ENCODE assay signal across 37 mouse cellular contexts in the genomic region with DNA sequence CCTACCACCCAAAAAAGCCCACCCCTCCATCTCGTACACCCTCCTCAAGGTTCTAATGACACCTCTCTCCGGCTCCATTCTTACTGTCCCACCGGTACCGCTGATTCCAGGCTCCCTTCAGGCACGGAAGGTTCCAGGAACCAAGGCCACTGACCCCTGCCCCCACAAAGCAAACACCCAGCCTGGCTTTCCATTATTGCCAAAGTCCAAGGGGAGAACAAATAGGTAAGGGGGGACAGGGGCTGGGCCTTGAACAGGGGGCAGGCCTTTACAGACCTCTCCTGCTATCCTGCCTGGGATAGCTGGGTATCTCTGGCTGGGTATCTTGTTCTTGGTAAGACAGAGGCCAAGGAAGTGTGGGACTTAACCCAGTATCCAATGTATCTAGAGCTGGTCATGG. TPM values are rescaled to one million over a fixed set of nuclear protein-coding genes. Genes with fewer than 3 reads are reported as not detected.
DNase-seq lines count a peak whose midpoint lies in the region; ATAC-seq and TF ChIP-seq lines count a peak whose summit lies in the region.
"Had no signal": no experiment of that assay in that cellular context is flagged by ENCODE, and none has a peak within 500 bp of the region (broad histone marks: within the 10 kb centered on the region; RNA-seq: fewer than 3 reads in every experiment).

No protein-coding gene starts in this region.

- WGBS in cerebellum, adult 2 months: 90% methylated on average over 5 of the region's 5 CpGs
- 92% methylated on average over 5 of the region's 5 CpGs for WGBS in hindbrain, postnatal 0 days
- 93% methylated on average over 5 of the region's 5 CpGs for WGBS in hindbrain, embryonic 12.5 days
- 74% methylated on average over 5 of the region's 5 CpGs for WGBS in liver, embryonic 13.5 days (ENCODE audit: insufficient replicate concordance)
- WGBS in lung, adult 2 months: 91% methylated on average over 5 of the region's 5 CpGs

- H3K79me2 ChIP-seq in myocyte (ENCODE audit: control insufficient read depth, insufficient read depth): no peaks in the 10 kb centered on the region

- H3ac ChIP-seq in myocyte (ENCODE audit: control insufficient read depth, insufficient read length): no peak overlapping the region

- H3K27ac ChIP-seq in cerebellum, adult 2 months (ENCODE audit: insufficient read depth, low read length): 0 out of 2 replicates have a peak overlapping the region, but pooled peaks have one; percentile 11
- H3K27ac ChIP-seq in hindbrain, postnatal 0 days: peak overlapping the region; percentile 73; the same call in 1 of the 2 replicates
- H3K27ac ChIP-seq in hindbrain, embryonic 12.5 days: no peak overlapping the region
- peak overlapping the region; percentile 73 for H3K27ac ChIP-seq in liver, embryonic 13.5 days
- H3K27ac ChIP-seq: embryonic facial prominence, embryonic 15.5 days; forebrain, embryonic 12.5 days; heart, embryonic 15.5 days; macrophage; midbrain, embryonic 13.5 days; stomach, postnatal 0 days had no signal

- TF ChIP-seq CTCF in cerebellum, adult 2 months (IDR thresholded peaks at IDR 0.05; ENCODE audit: borderline replicate concordance, insufficient read depth, low read depth, low read length): no peak
- no peak for TF ChIP-seq CTCF in hindbrain, postnatal 0 days (IDR thresholded peaks at IDR 0.05; ENCODE audit: low read depth)
- TF ChIP-seq CTCF in lung, adult 2 months (IDR thresholded peaks at IDR 0.05; ENCODE audit: insufficient read depth, low read length): no peak

- no peak overlapping the region for H3K9ac ChIP-seq in hindbrain, postnatal 0 days (replicated peaks; ENCODE audit: low read length)
- no peak overlapping the region for H3K9ac ChIP-seq in hindbrain, embryonic 12.5 days
- peak overlapping the region; percentile 43; the same call in 1 of the 2 replicates for H3K9ac ChIP-seq in liver, embryonic 13.5 days
- H3K9ac ChIP-seq: embryonic facial prominence, embryonic 15.5 days; forebrain, embryonic 12.5 days; forebrain, postnatal 0 days; heart, embryonic 15.5 days; midbrain, embryonic 13.5 days had no signal

- DNase-seq in cerebellum, adult 2 months: no peak
- DNase-seq in cerebellum, adult 18-20 months: no peak
- DNase-seq in hindbrain, postnatal 0 days (ENCODE audit: low spot score): no peak
- DNase-seq in liver, embryonic 13.5 days: no peak
- no peak for DNase-seq in adrenal gland, adult (ENCODE audit: inconsistent age in 2 of 2, low spot score in 1 of 2)
- no peak for DNase-seq in lung, adult 2 months
- DNase-seq: adrenal gland, adult 8-10 months; gastrocnemius, postnatal 10 days; kidney, adult 9 months; kidney, postnatal 10 days; lung, adult 18-20 months; lung, postnatal 10 days; right cerebral cortex, adult 18-20 months; right cerebral cortex, postnatal 4 days; thymus, adult 18-20 months; thymus, postnatal 25 days had no signal

- H3K4me1 ChIP-seq in cerebellum, adult 2 months (ENCODE audit: control insufficient read depth, insufficient read depth, low read length): 0 out of 2 replicates have a peak, but pooled peaks cover 2% of the 10 kb centered on the region
- H3K4me1 ChIP-seq in hindbrain, postnatal 0 days (ENCODE audit: insufficient read depth, low read length): no peaks in the 10 kb centered on the region
- peaks cover 6% of the 10 kb centered on the region for H3K4me1 ChIP-seq in hindbrain, embryonic 12.5 days
- peaks cover 27% of the 10 kb centered on the region for H3K4me1 ChIP-seq in liver, embryonic 13.5 days (replicated peaks)
- no peaks in the 10 kb centered on the region for H3K4me1 ChIP-seq in lung, adult 2 months (ENCODE audit: control insufficient read depth, insufficient read depth, low read length)

- no peaks in the 10 kb centered on the region for H3K27me3 ChIP-seq in cerebellum, adult 2 months (ENCODE audit: control insufficient read depth, insufficient read depth, low read length)
- no peaks in the 10 kb centered on the region for H3K27me3 ChIP-seq in hindbrain, postnatal 0 days (ENCODE audit: insufficient read depth, low read length)
- no peaks in the 10 kb centered on the region for H3K27me3 ChIP-seq in hindbrain, embryonic 12.5 days
- H3K27me3 ChIP-seq in liver, embryonic 13.5 days: no peaks in the 10 kb centered on the region
- H3K27me3 ChIP-seq in myocyte (ENCODE audit: control insufficient read depth, insufficient read depth, insufficient read length): no peaks in the 10 kb centered on the region
- H3K27me3 ChIP-seq: CH12.LX; embryonic facial prominence, embryonic 15.5 days; forebrain, embryonic 12.5 days; heart, embryonic 15.5 days; midbrain, embryonic 13.5 days had no signal

- TF ChIP-seq POLR2A in cerebellum, adult 2 months (IDR thresholded peaks at IDR 0.05; ENCODE audit: borderline replicate concordance, insufficient read depth, low read length): no peak
- no peak for TF ChIP-seq POLR2A in myocyte (IDR thresholded peaks at IDR 0.05; ENCODE audit: insufficient read length, low read depth)
- TF ChIP-seq POLR2A in lung, adult 2 months (IDR thresholded peaks at IDR 0.05; ENCODE audit: borderline replicate concordance, extremely low read depth, low read depth, low read length): no peak

- no peak overlapping the region for H3K4me2 ChIP-seq in hindbrain, postnatal 0 days (ENCODE audit: low read depth, low read length)
- H3K4me2 ChIP-seq in hindbrain, embryonic 12.5 days (replicated peaks): no peak overlapping the region
- peak overlapping the region; percentile 53 for H3K4me2 ChIP-seq in liver, embryonic 13.5 days
- H3K4me2 ChIP-seq in myocyte (ENCODE audit: low read depth): no peak overlapping the region
- H3K4me2 ChIP-seq: embryonic facial prominence, embryonic 15.5 days; forebrain, embryonic 12.5 days; heart, embryonic 15.5 days; midbrain, embryonic 13.5 days had no signal

- H3K4me3 ChIP-seq in cerebellum, adult 2 months (replicated peaks; ENCODE audit: insufficient read depth, low read depth, low read length): no peak overlapping the region
- H3K4me3 ChIP-seq in hindbrain, postnatal 0 days (ENCODE audit: low read length): no peak overlapping the region
- H3K4me3 ChIP-seq in hindbrain, embryonic 12.5 days: no peak overlapping the region
- H3K4me3 ChIP-seq in liver, embryonic 13.5 days (replicated peaks): peak overlapping the region; percentile 45
- H3K4me3 ChIP-seq in myocyte: no peak overlapping the region
- no peak overlapping the region for H3K4me3 ChIP-seq in lung, adult 2 months (replicated peaks; ENCODE audit: extremely low read depth, low read depth, low read length)
- H3K4me3 ChIP-seq: embryonic facial prominence, embryonic 15.5 days; forebrain, embryonic 12.5 days; heart, embryonic 15.5 days; midbrain, embryonic 13.5 days had no signal

- H3K9me3 ChIP-seq in hindbrain, postnatal 0 days (ENCODE audit: low read length): no peaks in the 10 kb centered on the region
- H3K9me3 ChIP-seq in hindbrain, embryonic 12.5 days (replicated peaks): no peaks in the 10 kb centered on the region
- H3K9me3 ChIP-seq in liver, embryonic 13.5 days (replicated peaks): no peaks in the 10 kb centered on the region
- H3K9me3 ChIP-seq: embryonic facial prominence, embryonic 15.5 days; forebrain, embryonic 12.5 days; heart, embryonic 15.5 days; midbrain, embryonic 13.5 days had no signal

- ATAC-seq in hindbrain, postnatal 0 days: no peak
- no peak for ATAC-seq in hindbrain, embryonic 12.5 days (ENCODE audit: low FRiP score)
- ATAC-seq in liver, embryonic 13.5 days (ENCODE audit: low read depth): peak; percentile 32
- ATAC-seq: activated CD4-positive, CD25-positive, alpha-beta regulatory T cell, adult 4 months; intestine, embryonic 16.5 days; midbrain, embryonic 13.5 days had no signal

- H3K36me3 ChIP-seq in hindbrain, postnatal 0 days (ENCODE audit: insufficient read depth, low read length): no peaks in the 10 kb centered on the region; the same call in 1 of the 2 replicates
- H3K36me3 ChIP-seq in hindbrain, embryonic 12.5 days: peaks cover 4% of the 10 kb centered on the region; the same call in 1 of the 2 replicates
- H3K36me3 ChIP-seq in liver, embryonic 13.5 days: peaks cover 71% of the 10 kb centered on the region
- H3K36me3 ChIP-seq in myocyte (ENCODE audit: control insufficient read depth, insufficient read depth): peaks cover 3% of the 10 kb centered on the region
- H3K36me3 ChIP-seq: forebrain, embryonic 12.5 days; midbrain, embryonic 13.5 days had no signal

RNA-seq across cellular contexts. Expression of gene Lcat, which starts 0.6 kb away (rescaled TPM):
- polyA plus RNA-seq in cerebellum, adult 2 months (2012; rRNA removed): 106 and 110 TPM in 2 replicates
- 24.7 and 26.5 TPM in 2 replicates for total RNA-seq in hindbrain, postnatal 0 days (2014; rRNA removed)
- 13.0 and 16.8 TPM in 2 replicates for polyA plus RNA-seq in hindbrain, postnatal 0 days (2015; fragmentation: Nextera tagmentation; extraction: Ambion mirVana)
- polyA plus RNA-seq in hindbrain, embryonic 12.5 days (2016; fragmentation: Nextera tagmentation; extraction: Ambion mirVana): 0.57 and 0.79 TPM in 2 replicates
- 31.2 and 33.1 TPM in 2 replicates for polyA plus RNA-seq in liver, embryonic 13.5 days (2015; fragmentation: Nextera tagmentation; extraction: Ambion mirVana)
- polyA plus RNA-seq in myocyte (2012; fragmentation: generic; extraction: Trizol): 1.1 TPM
- 3.4 and 3.6 TPM in 2 replicates for polyA plus RNA-seq in lung, adult 2 months (2012; rRNA removed)
- total RNA-seq: neutrophil, adult 5-6 weeks had no signal

RNA-seq across cellular contexts. Expression of gene Psmb10, which starts 4.3 kb away (rescaled TPM):
- 84.3 and 89.4 TPM in 2 replicates for polyA plus RNA-seq in cerebellum, adult 2 months (2012; rRNA removed)
- total RNA-seq in hindbrain, postnatal 0 days (2014; rRNA removed): 67.3 and 75.1 TPM in 2 replicates
- polyA plus RNA-seq in hindbrain, postnatal 0 days (2015; fragmentation: Nextera tagmentation; extraction: Ambion mirVana): 115 and 117 TPM in 2 replicates
- 27.3 and 30.2 TPM in 2 replicates for polyA plus RNA-seq in hindbrain, embryonic 12.5 days (2016; fragmentation: Nextera tagmentation; extraction: Ambion mirVana)
- 68.9 and 81.6 TPM in 2 replicates for polyA plus RNA-seq in liver, embryonic 13.5 days (2015; fragmentation: Nextera tagmentation; extraction: Ambion mirVana)
- polyA plus RNA-seq in myocyte (2012; fragmentation: generic; extraction: Trizol): 60.0 TPM
- polyA plus RNA-seq in lung, adult 2 months (2012; rRNA removed): 211 and 217 TPM in 2 replicates

RNA-seq across cellular contexts. Expression of gene Ctrl, which starts 8.9 kb away (rescaled TPM):
- 2.6 and 3.4 TPM in 2 replicates for polyA plus RNA-seq in cerebellum, adult 2 months (2012; rRNA removed)
- total RNA-seq in hindbrain, postnatal 0 days (2014; rRNA removed): 1.7 and 5.5 TPM in 2 replicates
- polyA plus RNA-seq in hindbrain, postnatal 0 days (2015; fragmentation: Nextera tagmentation; extraction: Ambion mirVana): 3.1 and 3.3 TPM in 2 replicates
- polyA plus RNA-seq in hindbrain, embryonic 12.5 days (2016; fragmentation: Nextera tagmentation; extraction: Ambion mirVana): 2.6 and 2.7 TPM in 2 replicates
- 0.35 and 0.60 TPM in 2 replicates for polyA plus RNA-seq in liver, embryonic 13.5 days (2015; fragmentation: Nextera tagmentation; extraction: Ambion mirVana)
- 0.14 TPM for polyA plus RNA-seq in myocyte (2012; fragmentation: generic; extraction: Trizol)
- 2.2 and 13.8 TPM in 2 replicates for polyA plus RNA-seq in lung, adult 2 months (2012; rRNA removed)
- polyA plus RNA-seq: macrophage had no signal

RNA-seq across cellular contexts. Expression of gene Slc12a4, which starts 23.4 kb away (rescaled TPM):
- 34.9 and 36.1 TPM in 2 replicates for polyA plus RNA-seq in cerebellum, adult 2 months (2012; rRNA removed)
- 22.5 and 25.5 TPM in 2 replicates for total RNA-seq in hindbrain, postnatal 0 days (2014; rRNA removed)
- polyA plus RNA-seq in hindbrain, postnatal 0 days (2015; fragmentation: Nextera tagmentation; extraction: Ambion mirVana): 16.3 and 16.9 TPM in 2 replicates
- 19.5 TPM in 2 replicates for polyA plus RNA-seq in hindbrain, embryonic 12.5 days (2016; fragmentation: Nextera tagmentation; extraction: Ambion mirVana)
- polyA plus RNA-seq in liver, embryonic 13.5 days (2015; fragmentation: Nextera tagmentation; extraction: Ambion mirVana): 12.6 and 13.1 TPM in 2 replicates
- 95.7 TPM for polyA plus RNA-seq in myocyte (2012; fragmentation: generic; extraction: Trizol)
- polyA plus RNA-seq in lung, adult 2 months (2012; rRNA removed): 84.3 and 96.8 TPM in 2 replicates

RNA-seq across cellular contexts. Expression of gene Dpep3, which starts 36.7 kb away (rescaled TPM):
- not detected in 2 replicates for polyA plus RNA-seq in cerebellum, adult 2 months (2012; rRNA removed)
- total RNA-seq in hindbrain, postnatal 0 days (2014; rRNA removed): not detected in 2 replicates
- polyA plus RNA-seq in hindbrain, postnatal 0 days (2015; fragmentation: Nextera tagmentation; extraction: Ambion mirVana): not detected in 2 replicates
- not detected in 2 replicates for polyA plus RNA-seq in hindbrain, embryonic 12.5 days (2016; fragmentation: Nextera tagmentation; extraction: Ambion mirVana)
- not detected in 2 replicates for polyA plus RNA-seq in liver, embryonic 13.5 days (2015; fragmentation: Nextera tagmentation; extraction: Ambion mirVana)
- not detected for polyA plus RNA-seq in myocyte (2012; fragmentation: generic; extraction: Trizol)
- 0.30 and 0.55 TPM in 2 replicates for polyA plus RNA-seq in lung, adult 2 months (2012; rRNA removed)
- total RNA-seq: adrenal gland, adult 8-10 months; CH12.LX; forebrain, postnatal 0 days; gastrocnemius, postnatal 10 days; heart, postnatal 25 days; left cerebral cortex, adult 18-20 months; left cerebral cortex, postnatal 14 days; megakaryocyte-erythroid progenitor cell, adult 5-6 weeks; neutrophil, adult 5-6 weeks had no signal
- polyA plus RNA-seq: activated CD4-positive, CD25-positive, alpha-beta regulatory T cell, adult 4 months; C2C12; embryonic facial prominence, embryonic 15.5 days; forebrain, embryonic 12.5 days; forebrain, postnatal 0 days; heart, embryonic 15.5 days; hindbrain, embryonic 11.5 days; intestine, embryonic 16.5 days; limb, embryonic 11.5 days; midbrain, embryonic 13.5 days; neural tube, embryonic 11.5 days; stomach, postnatal 0 days had no signal
